Mouse (Mus musculus) megakaryocyte, embryonic 14.5 days (primary cell): ENCODE results near the gene Idi2.
"Not testable (repeated sequence)": the region's sequence is repeated elsewhere in the genome, so short reads cannot be mapped to it uniquely, and the experiment has no call there.

Source experiments
- FLI1 ChIP-seq: IDR thresholded peaks from 2 replicates; pipeline ENCODE4 v1.6.1; 2012; ENCODE audit warnings: low read length, inconsistent platforms, mixed read lengths
- GATA1 ChIP-seq: IDR thresholded peaks from 3 replicates; pipeline ENCODE4 v1.6.1; 2012; ENCODE audit warnings: mixed read lengths, low read length, inconsistent platforms, borderline replicate concordance

DNA sequence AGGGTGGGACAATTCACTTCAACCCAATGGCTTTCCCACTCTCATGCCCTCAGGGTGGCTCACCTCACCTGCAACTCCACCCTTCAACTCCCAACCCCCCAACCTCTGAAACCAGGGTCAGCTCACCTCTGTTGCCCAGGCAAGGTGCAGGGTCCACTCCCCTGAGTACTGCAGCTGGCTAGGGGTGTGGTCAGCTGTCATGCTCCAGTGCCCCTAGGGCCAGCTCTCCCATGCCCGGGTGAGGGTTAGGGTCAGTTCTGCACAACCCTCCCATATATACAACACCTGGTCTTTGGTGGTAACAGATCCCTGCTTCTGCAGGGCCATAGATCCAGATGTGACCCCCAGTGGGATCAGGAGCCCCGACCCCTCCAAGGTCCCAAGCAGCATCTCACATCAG lies 2.5 kb downstream of the Idi2 start:
- TF ChIP-seq FLI1, GATA1: not testable (repeated sequence)
